12 mouse cellular contexts compared by ENCODE assay signal in the genomic region with DNA sequence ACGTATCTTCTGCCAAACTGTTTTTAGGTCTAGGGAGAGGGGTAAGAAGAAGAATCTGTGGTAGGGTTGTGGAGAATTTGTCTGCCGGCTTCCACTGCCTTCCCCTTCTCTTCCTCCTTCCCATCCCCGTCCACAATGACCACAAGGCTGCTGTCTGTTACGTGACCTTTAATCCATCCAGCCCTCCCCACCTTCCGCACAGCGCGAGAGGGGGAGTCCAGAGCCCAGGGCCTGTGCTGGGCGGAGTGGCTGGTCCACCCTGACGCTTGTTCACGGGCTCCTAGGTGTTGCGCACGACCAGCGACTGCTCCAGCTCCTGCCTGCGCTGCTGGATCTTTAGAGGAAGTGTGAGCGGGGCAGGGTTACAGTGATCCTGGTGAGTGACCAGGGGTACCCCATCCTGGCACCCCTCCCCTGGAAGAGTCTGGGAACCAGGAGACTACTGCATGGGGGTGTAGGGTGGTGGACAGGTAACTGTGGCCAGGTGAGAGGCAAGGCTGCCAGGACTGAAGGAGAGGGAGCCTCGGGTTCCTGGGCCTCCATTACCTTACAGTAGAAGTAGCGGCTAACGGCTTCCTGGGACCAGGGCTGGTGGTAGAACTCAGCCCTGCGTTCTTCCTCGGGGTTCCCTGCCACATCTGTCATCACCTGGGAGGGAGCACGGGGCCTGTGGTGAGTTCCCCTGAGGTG. TPM values are rescaled to one million over a fixed set of nuclear protein-coding genes. Genes with fewer than 3 reads are reported as not detected.
DNase-seq lines count a peak whose midpoint lies in the region; ATAC-seq lines count a peak whose summit lies in the region.
"Had no signal": no experiment of that assay in that cellular context is flagged by ENCODE, and none has a peak within 500 bp of the region (broad histone marks: within the 10 kb centered on the region; RNA-seq: fewer than 3 reads in every experiment).

No protein-coding gene starts in this region.

- no peak overlapping the region for H3K4me3 ChIP-seq in lung, embryonic 16.5 days (ENCODE audit: low read length)
- no peak overlapping the region for H3K4me3 ChIP-seq in liver, embryonic 13.5 days (replicated peaks)
- H3K4me3 ChIP-seq: forebrain, embryonic 15.5 days; heart, embryonic 12.5 days had no signal

- H3K36me3 ChIP-seq in lung, embryonic 16.5 days (ENCODE audit: control insufficient read depth, insufficient read depth, low read length), result peaks cover 38% of the 10 kb centered on the region
- H3K36me3 ChIP-seq in liver, embryonic 13.5 days, result peaks cover 28% of the 10 kb centered on the region

- DNase-seq in heart, adult 11 months, result peak; percentile 93
- no peak for DNase-seq in heart, postnatal 14 days
- DNase-seq in lung, adult 18-20 months, result no peak
- no peak for DNase-seq in liver, embryonic 13.5 days
- DNase-seq in frontal cortex, postnatal 10 days (ENCODE audit: low spot score in 2 of 2), result no peak
- DNase-seq in gastrocnemius, postnatal 14 days, result no peak

- 60% methylated on average over 20 of the region's 21 CpGs for WGBS in lung, embryonic 16.5 days
- 35% methylated on average over 21 of the region's 21 CpGs for WGBS in liver, embryonic 13.5 days (ENCODE audit: insufficient replicate concordance)

- intact Hi-C loops in heart, postnatal 14 days (cut with DNase I), result no loop called here
- intact Hi-C loops in gastrocnemius, postnatal 14 days (cut with DNase I; ENCODE audit: low total_unique reads), result loop anchor here (5.0 kb wide), 1 partner anchor 60 kb away; no protein-coding TSS in a partner anchor

- no peaks in the 10 kb centered on the region for H3K9me3 ChIP-seq in lung, embryonic 16.5 days (ENCODE audit: control insufficient read depth, low read length)
- H3K9me3 ChIP-seq in liver, embryonic 13.5 days (replicated peaks), result no peaks in the 10 kb centered on the region
- H3K9me3 ChIP-seq: forebrain, embryonic 15.5 days; heart, embryonic 12.5 days had no signal

- H3K4me1 ChIP-seq in lung, embryonic 16.5 days (replicated peaks; ENCODE audit: control insufficient read depth, insufficient read depth, low read length), result peaks cover 23% of the 10 kb centered on the region
- peaks cover 45% of the 10 kb centered on the region for H3K4me1 ChIP-seq in liver, embryonic 13.5 days (replicated peaks)

- H3K27me3 ChIP-seq in lung, embryonic 16.5 days (ENCODE audit: control insufficient read depth, insufficient read depth, low read depth, low read length), result no peaks in the 10 kb centered on the region
- H3K27me3 ChIP-seq in liver, embryonic 13.5 days, result peaks cover 52% of the 10 kb centered on the region
- H3K27me3 ChIP-seq: forebrain, embryonic 15.5 days; heart, embryonic 12.5 days had no signal

- no peak overlapping the region for H3K9ac ChIP-seq in lung, embryonic 16.5 days (ENCODE audit: low read length)
- peak overlapping the region; percentile 45; the same call in 1 of the 2 replicates for H3K9ac ChIP-seq in liver, embryonic 13.5 days
- H3K9ac ChIP-seq: forebrain, embryonic 15.5 days; heart, embryonic 12.5 days had no signal

- H3K4me2 ChIP-seq in lung, embryonic 16.5 days (ENCODE audit: low read depth, low read length), result peak overlapping the region; percentile 17; the same call in 1 of the 2 replicates
- peak overlapping the region; percentile 58 for H3K4me2 ChIP-seq in liver, embryonic 13.5 days
- H3K4me2 ChIP-seq: forebrain, embryonic 15.5 days; heart, embryonic 12.5 days had no signal

- H3K27ac ChIP-seq in lung, embryonic 16.5 days (ENCODE audit: low read length), result no peak overlapping the region
- H3K27ac ChIP-seq in liver, embryonic 13.5 days, result no peak overlapping the region
- H3K27ac ChIP-seq: forebrain, embryonic 15.5 days had no signal

- ATAC-seq in lung, embryonic 16.5 days (ENCODE audit: low read depth), result no peak; the same call in 1 of the 2 replicates
- ATAC-seq in common myeloid progenitor, adult 5-6 weeks (replicated peaks; ENCODE audit: low read depth, poor library complexity, severe bottlenecking), result peak; percentile 17; the same call in 1 of the 2 replicates
- ATAC-seq in liver, embryonic 13.5 days (ENCODE audit: low read depth), result peak; percentile 44; the same call in 1 of the 2 replicates
- ATAC-seq: forebrain, embryonic 15.5 days had no signal

RNA-seq across cellular contexts. Expression of gene Chpf2, which starts 6.1 kb away (rescaled TPM):
- total RNA-seq in heart, postnatal 14 days (2021), result 10 to 100 TPM; 12.4 to 14.3 TPM
- 19.4 and 20.2 TPM in 2 replicates for polyA plus RNA-seq in lung, embryonic 16.5 days (2015; fragmentation: Nextera tagmentation; extraction: Ambion mirVana)
- total RNA-seq in common myeloid progenitor, adult 5-6 weeks (2017), result 12.3 and 13.3 TPM in 2 replicates
- 11.8 and 12.7 TPM in 2 replicates for polyA plus RNA-seq in liver, embryonic 13.5 days (2015; fragmentation: Nextera tagmentation; extraction: Ambion mirVana)
- 10 to 100 TPM; 15.8 to 17.9 TPM for total RNA-seq in gastrocnemius, postnatal 14 days (2021)

RNA-seq across cellular contexts. Expression of gene Abcf2, which starts 15.3 kb away (rescaled TPM):
- total RNA-seq in heart, postnatal 14 days (2021), result 10 to 100 TPM; 44.0 to 45.7 TPM
- 88.9 and 93.4 TPM in 2 replicates for polyA plus RNA-seq in lung, embryonic 16.5 days (2015; fragmentation: Nextera tagmentation; extraction: Ambion mirVana)
- 107 and 119 TPM in 2 replicates for total RNA-seq in common myeloid progenitor, adult 5-6 weeks (2017)
- polyA plus RNA-seq in liver, embryonic 13.5 days (2015; fragmentation: Nextera tagmentation; extraction: Ambion mirVana), result 72.6 and 81.6 TPM in 2 replicates
- total RNA-seq in gastrocnemius, postnatal 14 days (2021), result 10 to 100 TPM; 78.5 to 84.4 TPM

RNA-seq across cellular contexts. Expression of gene Smarcd3, which starts 31.6 kb away (rescaled TPM):
- total RNA-seq in heart, postnatal 14 days (2021), result 10 to 100 TPM; 59.2 to 60.7 TPM
- polyA plus RNA-seq in lung, embryonic 16.5 days (2015; fragmentation: Nextera tagmentation; extraction: Ambion mirVana), result 21.1 and 22.2 TPM in 2 replicates
- 0.09 TPM in 1 of 2 replicates, not detected in the other for total RNA-seq in common myeloid progenitor, adult 5-6 weeks (2017)
- 1.9 and 2.2 TPM in 2 replicates for polyA plus RNA-seq in liver, embryonic 13.5 days (2015; fragmentation: Nextera tagmentation; extraction: Ambion mirVana)
- 100 to 1,000 TPM in 1 of 2 experiments, 10 to 100 TPM in 1; 95.1 to 113 TPM for total RNA-seq in gastrocnemius, postnatal 14 days (2021)
- total RNA-seq: megakaryocyte-erythroid progenitor cell, adult 5-6 weeks had no signal

RNA-seq across cellular contexts. Expression of gene 4931409K22Rik, which starts 36.0 kb away (rescaled TPM):
- not detected for total RNA-seq in heart, postnatal 14 days (2021)
- polyA plus RNA-seq in lung, embryonic 16.5 days (2015; fragmentation: Nextera tagmentation; extraction: Ambion mirVana), result 0.14 TPM in 1 of 2 replicates, not detected in the other
- not detected in 2 replicates for total RNA-seq in common myeloid progenitor, adult 5-6 weeks (2017)
- not detected in 2 replicates for polyA plus RNA-seq in liver, embryonic 13.5 days (2015; fragmentation: Nextera tagmentation; extraction: Ambion mirVana)
- total RNA-seq in gastrocnemius, postnatal 14 days (2021), result not detected
- total RNA-seq: megakaryocyte-erythroid progenitor cell, adult 5-6 weeks had no signal
- polyA plus RNA-seq: heart, embryonic 12.5 days; large intestine, adult 2 months had no signal

RNA-seq across cellular contexts. Expression of gene Asb10, which starts 51.8 kb away (rescaled TPM):
- total RNA-seq in heart, postnatal 14 days (2021), result 10 to 100 TPM; 70.2 to 72.5 TPM
- polyA plus RNA-seq in lung, embryonic 16.5 days (2015; fragmentation: Nextera tagmentation; extraction: Ambion mirVana), result 0.13 and 0.63 TPM in 2 replicates
- total RNA-seq in common myeloid progenitor, adult 5-6 weeks (2017), result 0.69 TPM in 1 of 2 replicates, not detected in the other
- polyA plus RNA-seq in liver, embryonic 13.5 days (2015; fragmentation: Nextera tagmentation; extraction: Ambion mirVana), result 0.10 and 0.15 TPM in 2 replicates
- 10 to 100 TPM; 36.2 to 38.4 TPM for total RNA-seq in gastrocnemius, postnatal 14 days (2021)
- total RNA-seq: megakaryocyte-erythroid progenitor cell, adult 5-6 weeks had no signal

Comparison
In these comparisons a context has a peak if more than half of its experiments do, and no peak if none do; other contexts are left out.
1. RNA of gene Smarcd3, which starts 31.6 kb away (total RNA-seq): 95.1 to 113 TPM in gastrocnemius, postnatal 14 days and 59.2 to 60.7 TPM in heart, postnatal 14 days; 0.09 TPM in common myeloid progenitor, adult 5-6 weeks; every median in the first group is over 10 times any median in the second.